Mouse (Mus musculus): ENCODE results near the gene Ccn5.

Ccn5 gene

DNA sequence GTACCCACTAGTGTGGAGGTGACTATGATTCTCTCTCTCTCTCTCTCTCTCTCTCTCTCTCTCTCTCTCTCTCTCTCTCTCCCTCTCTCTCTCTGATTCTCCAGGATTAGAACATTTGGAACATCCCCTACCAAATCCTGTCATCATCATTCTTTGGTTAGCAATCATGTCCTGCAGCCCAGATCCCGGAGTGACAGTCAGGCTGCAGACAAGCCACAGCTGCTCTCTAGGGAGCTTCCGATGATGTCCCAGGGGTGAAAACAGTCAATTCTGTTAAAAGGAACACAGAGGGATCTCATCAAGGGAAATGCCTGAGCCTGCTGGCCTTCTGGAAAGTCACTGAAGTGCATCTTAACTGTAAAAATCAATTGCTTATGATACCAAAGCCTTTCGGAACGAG lies 21.4 kb downstream of the Ccn5 start:
- no peak for DNase-seq (ENCODE audit: low read depth, low spot score)

DNA sequence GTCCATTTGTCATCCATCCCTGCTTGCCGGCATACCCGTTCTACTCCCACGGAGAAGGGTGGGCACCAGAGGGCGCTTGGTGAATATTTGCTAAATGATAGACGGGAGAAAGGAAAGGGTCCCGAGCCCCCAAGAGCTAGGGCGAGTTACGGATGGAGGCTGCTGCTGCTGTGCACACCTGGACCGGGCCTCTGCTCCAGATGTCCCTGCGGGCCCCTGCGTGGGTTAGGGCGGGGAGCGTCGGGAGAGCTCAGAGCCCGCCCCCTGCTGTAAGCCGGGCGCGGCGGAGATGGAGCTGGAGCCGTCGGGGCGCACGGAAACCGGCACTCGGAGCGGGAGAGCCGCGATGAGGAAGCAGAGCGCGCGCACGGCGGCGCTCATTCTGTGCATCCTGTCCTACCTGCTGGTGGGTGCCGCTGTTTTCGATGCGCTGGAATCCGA lies 32.8 kb downstream of the Ccn5 start, which contains the start of gene Kcnk15:
Gene Kcnk15 (plus strand): TSS at position 191 of the 441 bp plus-strand sequence.
- no peak for DNase-seq (ENCODE audit: low read depth, low spot score)

DNA sequence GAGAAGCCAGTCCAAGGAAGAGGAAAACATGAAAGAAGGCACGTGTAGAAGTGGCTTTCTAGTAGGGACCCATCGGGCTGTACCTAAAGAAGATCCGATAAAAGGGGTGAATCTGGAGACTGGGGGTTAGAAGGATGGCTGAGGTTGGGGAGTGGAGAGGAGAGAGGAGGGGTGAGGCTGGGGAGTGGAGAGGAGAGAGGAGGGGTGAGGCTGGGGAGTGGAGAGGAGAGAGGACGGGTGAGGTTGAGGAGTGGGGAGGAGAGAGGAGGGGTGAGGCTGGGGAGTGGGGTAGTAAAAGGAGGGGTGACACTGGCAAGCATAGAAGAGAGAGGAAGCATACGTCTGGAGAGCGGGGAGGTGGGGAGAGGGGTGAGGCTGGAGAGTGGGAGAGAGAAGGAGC lies 36.6 kb downstream of the Ccn5 start:
- no peak for DNase-seq (ENCODE audit: low read depth, low spot score)

DNA sequence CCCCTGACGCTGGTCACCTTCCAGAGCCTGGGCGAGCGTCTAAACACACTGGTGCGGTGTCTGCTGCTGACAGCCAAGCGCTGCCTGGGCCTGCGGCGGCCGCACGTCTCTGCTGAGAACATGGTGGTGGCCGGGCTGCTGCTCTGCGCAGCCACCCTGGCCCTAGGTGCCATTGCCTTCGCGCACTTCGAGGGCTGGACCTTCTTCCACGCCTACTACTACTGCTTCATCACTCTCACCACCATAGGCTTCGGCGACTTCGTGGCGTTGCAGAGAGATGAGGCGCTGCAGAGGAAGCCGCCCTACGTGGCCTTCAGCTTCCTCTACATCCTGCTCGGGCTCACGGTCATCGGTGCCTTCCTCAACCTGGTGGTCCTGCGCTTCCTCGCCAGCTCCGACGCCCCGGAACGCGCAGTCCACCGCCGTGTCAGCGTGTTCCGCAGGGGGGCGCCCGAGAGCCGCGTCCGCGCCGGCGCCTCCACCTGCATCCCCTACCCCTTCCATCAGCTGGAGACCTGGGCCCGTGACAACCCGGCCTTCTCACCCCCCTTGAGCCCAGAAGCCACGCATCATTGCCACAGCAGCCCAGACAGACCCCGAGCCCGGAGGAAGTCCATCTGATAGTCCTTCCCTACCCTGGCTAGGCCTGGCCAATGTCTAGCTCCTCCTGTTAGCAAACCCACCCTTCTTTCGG lies 37.7 kb downstream of the Ccn5 start:
- DNase-seq (ENCODE audit: low read depth, low spot score) = no peak

DNA sequence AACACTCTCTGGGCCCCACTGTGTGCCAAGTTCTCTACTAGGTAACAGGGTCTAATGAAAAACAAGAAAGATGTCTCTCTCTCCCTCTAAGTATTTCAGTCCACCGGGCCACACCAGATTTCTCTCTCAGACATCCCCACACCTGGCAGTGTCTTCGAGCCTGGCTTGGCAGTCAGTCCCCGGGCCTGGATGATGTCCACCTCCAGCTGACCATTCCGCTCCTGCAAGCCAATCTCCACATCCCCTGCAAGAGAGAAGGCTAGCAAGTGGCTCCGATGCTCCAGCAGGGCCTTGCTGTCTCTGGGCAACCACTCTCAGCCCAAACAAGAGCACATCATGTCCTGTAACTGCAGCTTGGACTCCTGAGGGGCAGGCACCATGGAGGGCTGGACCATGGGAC lies 44.6 kb downstream of the Ccn5 start:
- DNase-seq (ENCODE audit: low read depth, low spot score) = no peak

DNA sequence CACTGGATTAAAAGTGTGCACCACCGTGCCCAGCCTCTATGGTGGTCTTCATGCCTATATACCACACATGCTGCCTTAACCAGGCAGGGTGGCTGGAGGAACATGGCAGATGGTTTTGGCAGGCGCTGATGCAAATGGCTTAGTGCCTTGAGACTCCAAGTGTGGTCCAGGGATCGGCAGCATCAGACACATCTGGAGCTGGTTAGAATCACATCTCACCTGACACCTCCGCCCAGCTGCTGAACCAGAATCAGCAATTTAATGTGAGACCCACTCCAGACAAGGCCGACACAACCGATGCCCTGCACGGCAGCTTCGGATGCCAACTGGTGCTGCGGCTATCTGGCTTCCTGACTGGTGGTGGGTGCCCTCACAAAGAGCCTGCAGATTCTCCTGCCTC lies 45.4 kb downstream of the Ccn5 start:
- DNase-seq (ENCODE audit: low read depth, low spot score) = no peak

DNA sequence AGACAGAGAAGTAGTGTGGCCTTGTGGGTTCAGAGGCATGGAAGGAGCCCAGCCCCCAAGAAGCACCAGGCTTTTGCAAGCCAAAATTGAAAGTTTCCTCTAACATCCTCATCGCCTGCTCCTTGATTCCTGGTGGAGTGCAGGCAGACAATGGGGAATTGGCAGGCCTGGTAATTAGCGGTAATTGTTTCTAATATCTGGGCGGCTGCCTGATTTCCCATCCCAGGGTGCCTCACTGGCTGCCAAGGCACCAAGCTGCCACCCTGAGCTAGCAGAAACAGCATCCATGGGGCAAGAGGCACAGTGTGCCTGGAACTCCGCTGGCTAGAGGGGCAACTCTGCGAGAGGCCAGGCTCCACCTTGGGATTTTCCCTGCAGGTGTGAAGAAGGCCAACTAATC lies 49.1 kb downstream of the Ccn5 start:
- no peak for DNase-seq (ENCODE audit: low read depth, low spot score)

DNA sequence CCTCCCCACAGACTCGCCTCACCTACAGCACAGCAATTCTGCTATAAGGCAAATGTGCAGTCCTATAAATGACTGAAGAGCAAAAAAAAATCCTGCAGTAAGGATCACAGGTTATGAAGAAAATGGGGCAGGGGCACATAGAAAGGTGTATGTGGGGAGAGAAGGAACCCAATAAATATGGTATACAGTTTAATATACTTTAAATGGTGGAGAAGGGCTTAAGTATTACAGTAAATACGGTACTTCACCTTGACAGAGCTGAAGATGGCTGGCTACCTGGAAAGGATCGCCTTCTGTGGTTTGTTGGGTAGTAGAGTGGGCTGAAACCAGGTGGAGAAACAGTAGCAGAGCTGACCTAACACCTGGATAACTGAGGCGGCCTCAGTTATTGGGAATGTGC lies 50.6 kb downstream of the Ccn5 start:
- no peak for DNase-seq (ENCODE audit: low read depth, low spot score)

DNA sequence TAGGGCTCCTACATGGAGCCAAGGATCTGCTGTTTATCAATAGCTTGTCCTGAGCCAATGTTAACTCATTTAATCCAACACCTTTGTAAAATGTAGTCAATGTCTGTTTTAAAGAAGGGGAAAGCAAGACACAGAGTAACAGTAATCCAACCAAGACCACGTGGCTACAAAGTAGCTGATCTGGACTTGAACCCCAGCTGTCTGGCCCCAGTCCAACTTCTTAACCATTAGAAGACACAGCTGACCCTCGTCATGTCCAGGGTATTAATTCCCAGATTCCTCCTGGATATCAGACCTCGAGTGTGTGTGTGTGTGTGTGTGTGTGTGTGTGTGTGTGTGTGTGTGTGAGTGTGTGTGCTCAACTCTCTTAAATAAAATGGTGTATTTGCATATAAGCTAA lies 51.2 kb downstream of the Ccn5 start:
- DNase-seq (ENCODE audit: low read depth, low spot score) = no peak

DNA sequence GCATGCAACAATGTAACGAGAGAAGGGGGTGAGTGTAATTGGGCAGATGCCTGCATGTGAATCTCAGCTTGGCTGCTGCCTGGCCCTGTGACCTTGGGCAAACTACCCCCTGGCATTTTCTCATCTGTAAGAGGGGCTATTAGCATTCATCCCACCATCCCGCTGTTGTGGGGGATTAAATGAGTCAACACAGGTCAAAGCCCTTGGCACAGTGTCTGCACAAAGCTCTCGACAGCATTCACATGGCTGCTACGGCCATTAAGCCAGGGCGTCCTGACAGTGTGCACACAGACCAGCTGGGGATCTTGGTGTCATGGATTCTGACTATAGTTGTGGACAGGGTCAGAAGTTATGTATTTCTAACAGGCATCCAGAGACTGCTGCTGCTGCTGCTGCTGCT lies 54.2 kb downstream of the Ccn5 start:
- DNase-seq (ENCODE audit: low read depth, low spot score) = no peak

DNA sequence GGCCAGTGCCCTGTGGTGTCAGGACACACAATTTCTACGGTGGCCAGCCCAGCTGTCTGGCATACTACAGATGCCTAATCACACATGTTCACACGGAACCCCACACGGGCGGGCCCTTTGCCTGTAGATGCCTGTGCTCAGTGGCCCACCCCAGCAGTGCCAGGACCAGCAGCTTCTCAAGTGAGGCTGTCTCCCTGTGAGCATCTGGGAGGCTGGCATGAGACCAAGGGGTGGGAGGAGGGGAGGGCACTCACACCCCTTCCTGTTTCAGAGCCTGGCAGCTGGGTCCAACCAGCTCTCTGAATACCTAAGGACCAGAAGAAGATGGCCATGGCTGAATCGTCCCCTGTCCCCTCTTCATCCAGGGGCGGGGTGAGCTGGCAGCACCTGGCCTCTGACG lies 54.8 kb downstream of the Ccn5 start:
- DNase-seq (ENCODE audit: low read depth, low spot score) = no peak

DNA sequence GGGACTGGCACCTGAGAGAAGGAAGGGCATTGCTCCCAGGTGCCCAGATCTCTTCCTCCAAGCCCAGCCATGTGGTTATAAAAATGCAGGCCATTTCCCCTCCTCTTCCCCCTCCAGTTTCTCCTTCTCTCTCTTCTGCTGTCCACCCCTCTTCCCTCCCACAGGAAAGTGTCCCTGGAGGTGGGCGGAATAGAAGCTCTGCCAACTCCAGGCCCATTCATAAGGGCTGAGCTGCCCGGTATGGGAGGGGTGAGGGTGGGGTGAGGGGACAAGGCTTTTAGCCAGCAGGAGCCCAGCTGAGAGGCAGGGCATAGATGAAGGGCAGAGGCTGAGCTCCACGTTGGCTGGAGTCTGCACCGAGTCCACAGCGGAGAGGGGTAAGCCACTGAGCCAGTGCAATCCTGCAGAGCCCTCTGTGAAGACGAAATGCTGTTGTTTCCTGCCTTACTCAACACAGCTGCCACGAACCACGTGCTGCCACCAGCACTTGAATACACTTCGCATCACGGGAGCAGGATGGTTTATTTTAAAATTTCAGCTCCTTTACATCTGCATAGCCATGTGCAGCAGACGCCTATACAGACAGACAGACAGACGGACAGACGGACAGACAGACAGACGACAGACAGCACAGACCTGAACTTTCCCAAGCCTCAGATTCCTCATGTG lies 56.3 kb downstream of the Ccn5 start:
- DNase-seq (ENCODE audit: low read depth, low spot score) = no peak

DNA sequence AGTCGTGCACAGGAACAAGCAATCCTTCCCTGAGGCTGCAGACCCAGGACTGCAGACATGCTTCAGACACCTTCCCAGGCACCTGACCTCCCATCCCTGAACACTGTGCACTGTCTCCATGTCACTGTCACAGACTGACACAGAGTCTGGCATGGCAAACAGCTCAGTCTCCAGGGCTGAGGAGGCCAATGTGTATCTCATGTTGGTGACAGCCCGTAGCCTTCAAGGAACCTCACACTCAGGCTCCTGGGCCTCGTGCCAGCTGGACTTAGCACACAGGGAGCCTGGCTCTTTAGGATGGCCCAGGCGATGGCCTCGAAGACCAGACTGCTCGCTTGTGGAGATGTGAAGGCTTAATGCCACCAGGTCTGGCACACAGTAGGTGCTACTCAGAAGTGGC lies 60.2 kb downstream of the Ccn5 start:
- no peak for DNase-seq (ENCODE audit: low read depth, low spot score)

Data from retina, adult 2 months (tissue).